Comparison of ENCODE assay signal across 22 mouse cellular contexts in genomic region chr2:35673986-35674385, GRCm38 (mm10).
A peak's percentile ranks its signal among the peaks of the same experiment; 100 is the strongest.
DNase-seq lines count a peak whose midpoint lies in the region; ATAC-seq and TF ChIP-seq lines count a peak whose summit lies in the region.
"Had no signal": no experiment of that assay in that cellular context is flagged by ENCODE, and none has a peak within 500 bp of the region (broad histone marks: within the 10 kb centered on the region; RNA-seq: fewer than 3 reads in every experiment).

No protein-coding gene starts in this region.

- no peaks in the 10 kb centered on the region for H3K27me3 ChIP-seq in lung, postnatal 0 days (replicated peaks; ENCODE audit: insufficient read depth, low read length)
- H3K27me3 ChIP-seq in forebrain, embryonic 15.5 days: no peaks in the 10 kb centered on the region
- H3K27me3 ChIP-seq: embryonic facial prominence, embryonic 13.5 days; heart, embryonic 13.5 days; midbrain, embryonic 15.5 days; neural tube, embryonic 15.5 days; stomach, embryonic 15.5 days had no signal

- no peaks in the 10 kb centered on the region for H3K9me3 ChIP-seq in lung, postnatal 0 days (ENCODE audit: low read length)
- no peaks in the 10 kb centered on the region for H3K9me3 ChIP-seq in forebrain, embryonic 15.5 days
- H3K9me3 ChIP-seq: embryonic facial prominence, embryonic 13.5 days; heart, embryonic 13.5 days; midbrain, embryonic 15.5 days; neural tube, embryonic 15.5 days; stomach, embryonic 15.5 days had no signal

- no peaks in the 10 kb centered on the region for H3K36me3 ChIP-seq in lung, postnatal 0 days (ENCODE audit: insufficient read depth, low read length)
- H3K36me3 ChIP-seq in forebrain, embryonic 15.5 days: no peaks in the 10 kb centered on the region
- H3K36me3 ChIP-seq: midbrain, embryonic 15.5 days; neural tube, embryonic 15.5 days; stomach, embryonic 15.5 days had no signal

- H3K4me2 ChIP-seq in lung, postnatal 0 days (replicated peaks; ENCODE audit: low read depth, low read length): no peak overlapping the region
- no peak overlapping the region for H3K4me2 ChIP-seq in forebrain, embryonic 15.5 days (replicated peaks)
- H3K4me2 ChIP-seq: embryonic facial prominence, embryonic 13.5 days; heart, embryonic 13.5 days; midbrain, embryonic 15.5 days; neural tube, embryonic 15.5 days; stomach, embryonic 15.5 days had no signal

- peak; percentile 95 for DNase-seq in heart, adult 11 months
- DNase-seq in heart, postnatal 4 days: no peak
- DNase-seq in lung, postnatal 0 days (ENCODE audit: low spot score): peak; percentile 59
- no peak for DNase-seq in lung, postnatal 4 days
- DNase-seq in brain, adult 2 months (ENCODE audit: low read depth, low spot score): peak; percentile 40
- DNase-seq in right cerebral cortex, postnatal 25 days: no peak
- DNase-seq: cerebellum, adult 9-10 months; gastrocnemius, postnatal 14 days; kidney, adult 2 months; kidney, postnatal 25 days; left cerebral cortex, postnatal 4 days; liver; lung, postnatal 10 days; spleen, adult 18-20 months; thymus, adult 2 months had no signal

- 56% methylated on average over 3 of the region's 3 CpGs for WGBS in lung, postnatal 0 days
- 81% methylated on average over 3 of the region's 3 CpGs for WGBS in forebrain, embryonic 15.5 days

- H3K4me1 ChIP-seq in lung, postnatal 0 days (ENCODE audit: insufficient read depth, low read depth, low read length): peaks cover 72% of the 10 kb centered on the region
- H3K4me1 ChIP-seq in forebrain, embryonic 15.5 days: peaks cover 88% of the 10 kb centered on the region

- no peak overlapping the region for H3K4me3 ChIP-seq in lung, postnatal 0 days (ENCODE audit: low read depth, low read length)
- H3K4me3 ChIP-seq in forebrain, embryonic 15.5 days: no peak overlapping the region
- H3K4me3 ChIP-seq: embryonic facial prominence, embryonic 13.5 days; heart, embryonic 13.5 days; left cerebral cortex, adult 2 months; midbrain, embryonic 15.5 days; neural tube, embryonic 15.5 days; stomach, embryonic 15.5 days had no signal

- no peak overlapping the region; the same call in 1 of the 2 replicates for H3K27ac ChIP-seq in lung, postnatal 0 days (ENCODE audit: low read length)
- no peak overlapping the region for H3K27ac ChIP-seq in forebrain, embryonic 15.5 days (replicated peaks)
- H3K27ac ChIP-seq: heart, embryonic 13.5 days; left cerebral cortex, adult 2 months; midbrain, embryonic 15.5 days; neural tube, embryonic 15.5 days; stomach, embryonic 15.5 days had no signal

- ATAC-seq in lung, postnatal 0 days: no peak
- ATAC-seq in forebrain, embryonic 15.5 days (replicated peaks): no peak
- ATAC-seq: midbrain, embryonic 15.5 days had no signal

- no peak for TF ChIP-seq EP300 in lung, postnatal 0 days (IDR thresholded peaks at IDR 0.05)

- no peak overlapping the region for H3K9ac ChIP-seq in lung, postnatal 0 days (replicated peaks; ENCODE audit: low read depth)
- H3K9ac ChIP-seq in forebrain, embryonic 15.5 days (replicated peaks): no peak overlapping the region
- H3K9ac ChIP-seq: embryonic facial prominence, embryonic 13.5 days; heart, embryonic 13.5 days; midbrain, embryonic 15.5 days; neural tube, embryonic 15.5 days; stomach, embryonic 15.5 days had no signal

- no peak for TF ChIP-seq CTCF in lung, postnatal 0 days (IDR thresholded peaks at IDR 0.05)

Comparison
In these comparisons a context has a peak if more than half of its experiments do, and no peak if none do; other contexts are left out.
1. DNase-seq: peak in heart, adult 11 months (single experiment), lung, postnatal 0 days (single experiment) and brain, adult 2 months (single experiment); none in heart, postnatal 4 days (single experiment), lung, postnatal 4 days (0 of 2) and right cerebral cortex, postnatal 25 days (single experiment).